Mouse (Mus musculus) skeletal muscle tissue, postnatal 0 days (tissue): ENCODE data around the gene Olfr691. TPM values are rescaled to one million over a fixed set of nuclear protein-coding genes. Genes with fewer than 3 reads are reported as not detected.

Source experiments
- polyA plus RNA-seq: library from polyadenylated mRNA; unstranded; fragments of >200 nt; fragmentation: Nextera tagmentation; extraction: Ambion mirVana; gene quantifications from 2 replicates; pipeline ENCODE4 v1.2.1, GENCODE M21; 2015

The Olfr691 gene
- not detected in 2 replicates for polyA plus RNA-seq

DNA sequence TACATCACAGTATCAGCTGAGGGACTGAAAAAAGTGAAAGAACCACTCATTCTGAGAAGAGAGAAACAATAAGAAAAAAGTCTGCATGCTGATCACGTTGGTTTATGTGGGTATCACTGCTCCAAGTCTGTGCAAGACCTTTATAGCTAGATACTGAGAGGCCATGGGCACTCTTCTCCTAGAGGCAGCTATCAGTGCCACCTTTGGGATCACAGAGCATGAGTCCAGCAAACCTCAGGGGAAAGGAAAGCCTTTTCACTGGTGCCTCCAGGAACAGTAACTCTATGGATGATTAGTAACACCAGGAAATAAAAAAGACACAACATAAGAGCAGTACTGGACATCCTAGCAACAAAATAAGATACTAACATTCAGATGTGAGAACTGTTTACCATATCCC lies at the start of gene Olfr691:
TSS of gene Olfr691 (minus strand) at position 101 of the 400 bp plus-strand sequence.

DNA sequence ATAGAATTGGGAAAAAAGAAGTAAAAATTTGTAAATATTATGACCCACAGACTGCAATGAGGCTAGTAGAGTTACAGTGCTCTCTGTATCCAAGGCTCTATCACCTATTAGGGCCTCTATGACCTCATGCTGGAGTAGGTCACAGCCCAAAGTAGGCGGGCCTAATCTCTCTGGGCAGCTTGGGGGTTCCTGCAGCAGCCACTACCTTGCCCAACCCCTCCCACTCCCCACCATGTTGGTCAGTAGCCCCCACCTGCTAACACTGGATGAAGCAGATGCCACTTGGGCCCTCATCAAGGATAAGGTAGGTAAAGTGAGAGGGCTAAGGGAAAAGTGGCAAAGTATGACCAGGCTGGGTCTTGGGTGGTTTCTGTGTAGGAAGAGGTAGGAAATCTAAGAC lies 32.8 kb upstream of the Olfr691 start, which contains the start of gene Gm5901:
TSS of gene Gm5901 (plus strand) at position 173 of the 400 bp plus-strand sequence.

DNA sequence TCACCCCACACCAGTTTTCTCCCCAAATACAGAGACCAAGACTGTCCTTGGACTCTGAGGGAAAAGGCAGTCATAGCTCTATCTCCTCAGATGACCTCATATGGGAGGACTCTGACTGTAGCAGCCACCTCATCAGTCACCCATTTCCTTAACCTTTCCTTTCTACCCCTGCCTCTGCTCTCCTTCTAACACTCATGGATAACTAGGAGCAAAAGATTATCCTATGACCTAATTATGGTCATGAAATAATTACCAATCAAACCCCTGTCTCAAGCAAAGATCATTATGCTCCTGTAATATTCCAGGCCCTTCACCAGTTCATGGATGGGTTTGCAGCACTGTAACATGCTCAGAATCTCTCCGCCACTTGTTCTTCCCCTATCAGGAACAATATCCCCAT lies 25.9 kb upstream of the Olfr691 start, which contains the start of gene Olfr692:
TSS of gene Olfr692 (plus strand) at position 301 of the 400 bp plus-strand sequence.

DNA sequence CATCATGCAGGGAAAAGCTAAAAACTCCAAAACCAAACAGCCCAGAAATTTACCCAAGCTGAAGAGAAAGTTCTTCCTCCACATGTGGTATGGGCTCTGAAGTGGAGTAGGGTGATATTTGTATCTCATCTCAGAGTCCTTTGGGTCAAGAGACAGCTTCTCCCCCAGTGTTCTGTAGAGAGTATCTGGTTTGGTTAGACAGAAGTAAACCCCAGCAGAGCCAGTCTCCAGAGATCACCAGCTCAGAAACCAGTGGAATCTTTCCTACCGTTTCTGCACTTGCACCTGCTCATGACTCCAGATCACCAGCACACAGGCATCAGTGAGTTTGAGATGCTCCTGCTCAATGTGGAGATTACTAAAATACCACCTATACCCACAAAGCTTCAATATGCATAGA lies 8.1 kb downstream of the Olfr691 start, which contains the start of gene Olfr690:
TSS of gene Olfr690 (minus strand) at position 101 of the 400 bp plus-strand sequence.

DNA sequence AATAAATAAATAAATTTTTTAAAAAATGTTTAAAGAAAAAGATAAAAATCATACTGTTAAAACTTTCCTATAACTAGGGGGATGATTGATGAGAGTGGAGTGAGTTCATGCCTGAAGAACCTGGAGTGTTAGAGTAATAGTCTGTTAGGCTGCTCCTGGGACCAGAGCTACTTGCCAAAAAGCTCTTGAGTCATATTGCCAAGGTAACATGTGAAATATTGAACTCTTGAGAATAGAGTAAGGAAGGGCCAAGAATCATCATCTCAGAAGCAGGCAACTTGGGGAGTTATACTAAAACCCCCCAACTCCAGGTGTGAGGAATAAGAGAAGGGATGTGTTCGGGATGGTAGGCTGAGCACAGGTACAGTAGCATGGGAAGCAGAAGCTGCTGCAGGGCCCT lies 31.2 kb downstream of the Olfr691 start, which contains the start of gene Olfr689:
TSS of gene Olfr689 (plus strand) at position 301 of the 400 bp plus-strand sequence.

DNA sequence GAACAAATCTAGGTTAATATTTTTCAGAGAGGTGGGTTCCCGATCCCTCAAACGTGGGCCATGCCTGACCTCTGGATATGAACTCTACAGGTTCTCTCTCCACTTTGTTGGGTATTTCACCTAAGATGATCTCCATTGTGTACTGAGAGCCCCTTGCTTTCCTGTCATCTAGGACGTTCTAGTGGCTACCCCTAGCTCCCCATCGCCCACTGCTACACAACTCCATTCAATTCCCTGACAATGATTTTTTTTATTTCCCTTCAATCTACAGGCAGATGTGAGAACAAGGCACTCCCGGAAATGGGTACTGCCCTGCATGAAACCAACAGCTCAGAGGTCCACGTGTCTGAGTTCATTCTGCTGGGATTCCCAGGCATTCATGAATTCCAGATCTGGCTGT lies 54.3 kb downstream of the Olfr691 start, which contains the start of gene Olfr688:
TSS of gene Olfr688 (plus strand) at position 301 of the 400 bp plus-strand sequence.

Other genes starting within 250 kb of the Olfr691 start
- gene Olfr680-ps1, start 249.5 kb downstream of the Olfr691 start, polyA plus RNA-seq: not detected in 2 replicates
- not detected in 2 replicates for gene Olfr681, start 225.4 kb downstream of the Olfr691 start, polyA plus RNA-seq
- not detected in 2 replicates for gene Olfr683, start 195.3 kb downstream of the Olfr691 start, polyA plus RNA-seq
- not detected in 2 replicates for gene Olfr684, start 178.6 kb downstream of the Olfr691 start, polyA plus RNA-seq
- not detected in 2 replicates for gene Olfr685, start 156.3 kb downstream of the Olfr691 start, polyA plus RNA-seq
- not detected in 2 replicates for gene Olfr686, start 134.8 kb downstream of the Olfr691 start, polyA plus RNA-seq
- not detected in 2 replicates for gene Olfr688, start 54.2 kb downstream of the Olfr691 start, polyA plus RNA-seq
- not detected in 2 replicates for gene Olfr689, start 31.1 kb downstream of the Olfr691 start, polyA plus RNA-seq
- gene Olfr690, start 8.2 kb downstream of the Olfr691 start, polyA plus RNA-seq: not detected in 2 replicates
- not detected in 2 replicates for gene Olfr692, start 26.0 kb upstream of the Olfr691 start, polyA plus RNA-seq
- not detected in 2 replicates for gene Gm5901, start 32.8 kb upstream of the Olfr691 start, polyA plus RNA-seq
- gene Fam160a2, start 57.8 kb upstream of the Olfr691 start, polyA plus RNA-seq: 18.4 and 19.4 TPM in 2 replicates
- 0.08 TPM in 1 of 2 replicates, not detected in the other for gene Cnga4, start 62.3 kb upstream of the Olfr691 start, polyA plus RNA-seq
- gene Cckbr, start 83.5 kb upstream of the Olfr691 start, polyA plus RNA-seq: not detected in 2 replicates
- 86.4 and 116 TPM in 2 replicates for gene Cavin3, start 140.0 kb upstream of the Olfr691 start, polyA plus RNA-seq
- 41.9 and 44.7 TPM in 2 replicates for gene Smpd1, start 212.1 kb upstream of the Olfr691 start, polyA plus RNA-seq
- 15.7 and 18.3 TPM in 2 replicates for gene Apbb1, start 239.4 kb upstream of the Olfr691 start, polyA plus RNA-seq